Mouse (Mus musculus): ENCODE measurements at regions not wholly inside any gene's neighbourhood (a gene's known extent, or its start where the extent isn't known, plus 50 kb on each side); places are given as distances from the start of the nearest gene placed in this dataset.

- Histone ChIP-seq H3K4me1 (ENCODE audit: control insufficient read depth, insufficient read depth, low read length) (no peaks in the 10 kb centered on the region), H3K9me3 (replicated peaks; ENCODE audit: control insufficient read depth, low read length) (no peaks in the 10 kb centered on the region), H3K36me3 (ENCODE audit: control insufficient read depth, insufficient read depth, low read length) (no peaks in the 10 kb centered on the region), H3K4me2 (no peak overlapping the region), H3K27me3 (ENCODE audit: control insufficient read depth, insufficient read depth, low read length) (no peaks in the 10 kb centered on the region), H3K27ac (ENCODE audit: low read depth, low read length) (no peak overlapping the region), H3K4me3 (ENCODE audit: low read depth, low read length) (no peak overlapping the region), H3K9ac (ENCODE audit: low read depth, low read length) (no peak overlapping the region)
- no peak for ATAC-seq (replicated peaks; ENCODE audit: insufficient number of reproducible peaks, low FRiP score, low TSS enrichment)
- 67% methylated on average over 2 of the region's 2 CpGs for WGBS (ENCODE audit: insufficient replicate concordance)
These were observed 243.6 kb upstream of the Mad2l1 start for GRCm38 (mm10) chr6:66291576-66291975.

- Histone ChIP-seq H3K9me3 (replicated peaks; ENCODE audit: control insufficient read depth, low read length) (no peaks in the 10 kb centered on the region), H3K27me3 (ENCODE audit: control insufficient read depth, insufficient read depth, low read length) (no peaks in the 10 kb centered on the region), H3K4me1 (ENCODE audit: control insufficient read depth, insufficient read depth, low read length) (no peaks in the 10 kb centered on the region), H3K4me2 (no peak overlapping the region), H3K27ac (ENCODE audit: low read depth, low read length) (no peak overlapping the region), H3K4me3 (ENCODE audit: low read depth, low read length) (no peak overlapping the region), H3K36me3 (ENCODE audit: control insufficient read depth, insufficient read depth, low read length) (no peaks in the 10 kb centered on the region), H3K9ac (ENCODE audit: low read depth, low read length) (no peak overlapping the region)
- no peak for ATAC-seq (replicated peaks; ENCODE audit: insufficient number of reproducible peaks, low FRiP score, low TSS enrichment)
- WGBS (ENCODE audit: insufficient replicate concordance): 84% methylated on average over 4 of the region's 4 CpGs
These were observed 237.1 kb upstream of the Mad2l1 start for GRCm38 (mm10) chr6:66298056-66298455.

- Histone ChIP-seq H3K27ac (ENCODE audit: low read depth, low read length) (no peak overlapping the region), H3K4me3 (ENCODE audit: low read depth, low read length) (no peak overlapping the region)
- no peak for ATAC-seq (replicated peaks; ENCODE audit: insufficient number of reproducible peaks, low FRiP score, low TSS enrichment)
These were observed 235.0 kb upstream of the Mad2l1 start for GRCm38 (mm10) chr6:66300189-66300588.

GRCm38 (mm10) chr6:66344848-66345247 is 190.3 kb upstream of the Mad2l1 start:
- Histone ChIP-seq H3K9ac (ENCODE audit: low read depth, low read length) (no peak overlapping the region), H3K27me3 (ENCODE audit: control insufficient read depth, insufficient read depth, low read length) (no peaks in the 10 kb centered on the region), H3K4me1 (ENCODE audit: control insufficient read depth, insufficient read depth, low read length) (no peaks in the 10 kb centered on the region), H3K4me3 (ENCODE audit: low read depth, low read length) (no peak overlapping the region), H3K36me3 (ENCODE audit: control insufficient read depth, insufficient read depth, low read length) (no peaks in the 10 kb centered on the region), H3K4me2 (no peak overlapping the region), H3K9me3 (replicated peaks; ENCODE audit: control insufficient read depth, low read length) (no peaks in the 10 kb centered on the region), H3K27ac (ENCODE audit: low read depth, low read length) (no peak overlapping the region)
- no peak for ATAC-seq (replicated peaks; ENCODE audit: insufficient number of reproducible peaks, low FRiP score, low TSS enrichment)
- WGBS (ENCODE audit: insufficient replicate concordance): 77% methylated on average over 2 of the region's 2 CpGs

More at GRCm38 (mm10) chr6:66300189-66300588, 235.0 kb upstream of the Mad2l1 start:
- Histone ChIP-seq H3K36me3 (ENCODE audit: control insufficient read depth, insufficient read depth, low read length) (no peaks in the 10 kb centered on the region), H3K4me2 (no peak overlapping the region), H3K9ac (ENCODE audit: low read depth, low read length) (no peak overlapping the region), H3K27me3 (ENCODE audit: control insufficient read depth, insufficient read depth, low read length) (no peaks in the 10 kb centered on the region), H3K9me3 (replicated peaks; ENCODE audit: control insufficient read depth, low read length) (no peaks in the 10 kb centered on the region), H3K4me1 (ENCODE audit: control insufficient read depth, insufficient read depth, low read length) (no peaks in the 10 kb centered on the region)

- Histone ChIP-seq H3K27me3 (ENCODE audit: control insufficient read depth, insufficient read depth, low read length) (no peaks in the 10 kb centered on the region), H3K4me3 (ENCODE audit: low read depth, low read length) (no peak overlapping the region), H3K4me2 (no peak overlapping the region), H3K9ac (ENCODE audit: low read depth, low read length) (no peak overlapping the region), H3K36me3 (ENCODE audit: control insufficient read depth, insufficient read depth, low read length) (no peaks in the 10 kb centered on the region), H3K4me1 (ENCODE audit: control insufficient read depth, insufficient read depth, low read length) (no peaks in the 10 kb centered on the region), H3K9me3 (replicated peaks; ENCODE audit: control insufficient read depth, low read length) (no peaks in the 10 kb centered on the region), H3K27ac (ENCODE audit: low read depth, low read length) (no peak overlapping the region)
- 82% methylated on average over 2 of the region's 2 CpGs for WGBS (ENCODE audit: insufficient replicate concordance)
- ATAC-seq (replicated peaks; ENCODE audit: insufficient number of reproducible peaks, low FRiP score, low TSS enrichment): no peak
These were observed 187.8 kb upstream of the Mad2l1 start for GRCm38 (mm10) chr6:66347356-66347755.

GRCm38 (mm10) chr6:66361130-66361529 is 174.1 kb upstream of the Mad2l1 start:
- Histone ChIP-seq H3K27me3 (ENCODE audit: control insufficient read depth, insufficient read depth, low read length) (no peaks in the 10 kb centered on the region), H3K9me3 (replicated peaks; ENCODE audit: control insufficient read depth, low read length) (no peaks in the 10 kb centered on the region), H3K9ac (ENCODE audit: low read depth, low read length) (no peak overlapping the region), H3K4me2 (no peak overlapping the region; the same call in 1 of the 2 replicates), H3K27ac (ENCODE audit: low read depth, low read length) (no peak overlapping the region), H3K4me1 (ENCODE audit: control insufficient read depth, insufficient read depth, low read length) (peaks cover 4% of the 10 kb centered on the region), H3K4me3 (ENCODE audit: low read depth, low read length) (no peak overlapping the region), H3K36me3 (ENCODE audit: control insufficient read depth, insufficient read depth, low read length) (no peaks in the 10 kb centered on the region)
- 57% methylated on average over 3 of the region's 3 CpGs for WGBS (ENCODE audit: insufficient replicate concordance)
- no peak for ATAC-seq (replicated peaks; ENCODE audit: insufficient number of reproducible peaks, low FRiP score, low TSS enrichment)

GRCm38 (mm10) chr6:66367263-66367662 is 167.9 kb upstream of the Mad2l1 start:
- Histone ChIP-seq H3K4me1 (ENCODE audit: control insufficient read depth, insufficient read depth, low read length) (no peaks in the 10 kb centered on the region), H3K9me3 (replicated peaks; ENCODE audit: control insufficient read depth, low read length) (no peaks in the 10 kb centered on the region), H3K4me2 (no peak overlapping the region), H3K4me3 (ENCODE audit: low read depth, low read length) (no peak overlapping the region), H3K27me3 (ENCODE audit: control insufficient read depth, insufficient read depth, low read length) (no peaks in the 10 kb centered on the region), H3K9ac (ENCODE audit: low read depth, low read length) (no peak overlapping the region), H3K36me3 (ENCODE audit: control insufficient read depth, insufficient read depth, low read length) (no peaks in the 10 kb centered on the region), H3K27ac (ENCODE audit: low read depth, low read length) (no peak overlapping the region)
- ATAC-seq (replicated peaks; ENCODE audit: insufficient number of reproducible peaks, low FRiP score, low TSS enrichment): no peak

- Histone ChIP-seq H3K4me2 (no peak overlapping the region), H3K4me1 (ENCODE audit: control insufficient read depth, insufficient read depth, low read length) (no peaks in the 10 kb centered on the region), H3K4me3 (ENCODE audit: low read depth, low read length) (no peak overlapping the region), H3K27ac (ENCODE audit: low read depth, low read length) (no peak overlapping the region), H3K9ac (ENCODE audit: low read depth, low read length) (no peak overlapping the region), H3K27me3 (ENCODE audit: control insufficient read depth, insufficient read depth, low read length) (no peaks in the 10 kb centered on the region), H3K36me3 (ENCODE audit: control insufficient read depth, insufficient read depth, low read length) (no peaks in the 10 kb centered on the region), H3K9me3 (replicated peaks; ENCODE audit: control insufficient read depth, low read length) (no peaks in the 10 kb centered on the region)
- no peak for ATAC-seq (replicated peaks; ENCODE audit: insufficient number of reproducible peaks, low FRiP score, low TSS enrichment)
- 44% methylated on average over 1 of the region's 1 CpGs for WGBS (ENCODE audit: insufficient replicate concordance)
These were observed 153.8 kb upstream of the Mad2l1 start for GRCm38 (mm10) chr6:66381279-66381934.

GRCm38 (mm10) chr6:66382347-66383010 is 152.7 kb upstream of the Mad2l1 start:
- Histone ChIP-seq H3K4me1 (ENCODE audit: control insufficient read depth, insufficient read depth, low read length) (no peaks in the 10 kb centered on the region), H3K27ac (ENCODE audit: low read depth, low read length) (no peak overlapping the region), H3K9ac (ENCODE audit: low read depth, low read length) (no peak overlapping the region), H3K9me3 (replicated peaks; ENCODE audit: control insufficient read depth, low read length) (no peaks in the 10 kb centered on the region), H3K36me3 (ENCODE audit: control insufficient read depth, insufficient read depth, low read length) (no peaks in the 10 kb centered on the region), H3K4me3 (ENCODE audit: low read depth, low read length) (no peak overlapping the region), H3K4me2 (no peak overlapping the region), H3K27me3 (ENCODE audit: control insufficient read depth, insufficient read depth, low read length) (no peaks in the 10 kb centered on the region)
- WGBS (ENCODE audit: insufficient replicate concordance): 87% methylated on average over 2 of the region's 2 CpGs
- no peak for ATAC-seq (replicated peaks; ENCODE audit: insufficient number of reproducible peaks, low FRiP score, low TSS enrichment)

Data from heart, embryonic 11.5 days (tissue).